Mouse (Mus musculus): ENCODE data around the gene AL732309.1. TPM values are rescaled to one million over a fixed set of nuclear protein-coding genes. Genes with fewer than 3 reads are reported as not detected.
A peak's percentile ranks its signal among the peaks of the same experiment; 100 is the strongest.

AL732309.1 gene
- total and polyA plus RNA-seq, 3 experiments, result 0.68 to 4.7 (median 1.8) TPM

DNA sequence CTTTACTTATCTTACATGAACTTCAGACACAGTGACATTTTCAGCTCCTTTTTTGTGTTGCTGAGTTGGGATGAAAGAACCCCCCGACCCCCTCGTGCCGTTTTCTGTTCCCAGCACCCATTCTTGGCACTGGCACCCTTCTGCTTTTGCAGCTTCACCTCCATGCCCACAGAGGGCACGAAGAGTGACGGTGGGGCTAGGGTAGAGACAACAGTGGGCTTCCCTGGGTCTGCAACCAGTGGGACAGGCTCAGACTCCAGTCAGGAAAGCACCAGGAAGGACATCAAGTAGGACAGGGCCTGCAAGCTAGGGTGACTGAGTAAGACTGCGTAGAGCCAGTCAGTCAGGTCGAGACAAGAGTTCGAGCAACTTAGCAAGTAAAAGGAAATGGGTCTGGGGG lies 6.4 kb downstream of the AL732309.1 start:
- no peak overlapping the region for H3K27ac ChIP-seq
- intact Hi-C loops (cut with DNase I), result no loop called here
- WGBS, result 58% methylated on average over 8 of the region's 8 CpGs

DNA sequence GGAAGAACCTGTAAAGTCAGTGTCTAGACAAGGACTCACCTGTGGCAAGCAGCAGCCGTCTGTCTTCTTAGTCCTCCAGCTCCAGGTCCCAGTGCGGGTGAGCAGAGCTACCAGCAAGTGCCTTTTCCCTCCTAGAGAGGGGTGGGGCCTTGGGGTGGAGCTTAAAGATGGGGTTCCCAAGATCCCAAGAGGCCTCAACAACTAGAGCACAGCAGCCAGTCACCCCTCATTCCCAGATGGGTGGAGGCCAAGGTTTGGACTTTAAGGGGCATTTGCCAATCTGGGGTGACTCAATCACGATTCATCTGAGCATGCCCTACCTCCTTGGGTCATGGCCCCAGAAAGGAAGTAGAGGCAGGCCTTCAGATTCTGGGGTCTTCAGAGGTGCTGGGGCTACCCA lies 6.9 kb downstream of the AL732309.1 start:
- no peaks in the 10 kb centered on the region for H3K36me3 ChIP-seq (ENCODE audit: control insufficient read depth, insufficient read depth, low read length)
- 77% methylated on average over 3 of the region's 3 CpGs for WGBS
- peaks cover 5% of the 10 kb centered on the region; the same call in 1 of the 2 replicates for H3K27me3 ChIP-seq (ENCODE audit: control insufficient read depth, insufficient read depth, low read length)
- TF ChIP-seq EP300 (IDR thresholded peaks at IDR 0.05; ENCODE audit: insufficient read depth, low read depth, low read length) (no peak), CTCF (IDR thresholded peaks at IDR 0.05) (no peak), POLR2A (IDR thresholded peaks at IDR 0.05; ENCODE audit: insufficient read depth, low read depth, low read length) (no peak)
- no peak overlapping the region for H3K27ac ChIP-seq
- peaks cover 2% of the 10 kb centered on the region; the same call in 1 of the 2 replicates for H3K4me1 ChIP-seq (ENCODE audit: control insufficient read depth, insufficient read depth, low read length)
- intact Hi-C loops (cut with DNase I), result no loop called here
- no peak overlapping the region for H3K4me3 ChIP-seq
- H3K9ac ChIP-seq (ENCODE audit: low read depth, low read length), result no peak overlapping the region
- no peaks in the 10 kb centered on the region for H3K79me2 ChIP-seq (replicated peaks; ENCODE audit: control insufficient read depth, insufficient read depth, low read length)
- DNase-seq, result peak in 1 of 2 experiments; percentile 12

More for the DNA sequence above, 6.4 kb downstream of the AL732309.1 start:
- H3K79me2 ChIP-seq (replicated peaks; ENCODE audit: control insufficient read depth, insufficient read depth, low read length), result no peaks in the 10 kb centered on the region
- H3K4me3 ChIP-seq, result no peak overlapping the region; the same call in 1 of the 2 replicates
- DNase-seq, result no peak
- TF ChIP-seq EP300 (IDR thresholded peaks at IDR 0.05; ENCODE audit: insufficient read depth, low read depth, low read length), result no peak
- TF ChIP-seq POLR2A (IDR thresholded peaks at IDR 0.05; ENCODE audit: insufficient read depth, low read depth, low read length), result no peak
- no peak for TF ChIP-seq CTCF (IDR thresholded peaks at IDR 0.05)
- H3K27me3 ChIP-seq (ENCODE audit: control insufficient read depth, insufficient read depth, low read length), result peaks cover 5% of the 10 kb centered on the region; the same call in 1 of the 2 replicates
- H3K4me1 ChIP-seq (ENCODE audit: control insufficient read depth, insufficient read depth, low read length), result peaks cover 2% of the 10 kb centered on the region; the same call in 1 of the 2 replicates
- H3K36me3 ChIP-seq (ENCODE audit: control insufficient read depth, insufficient read depth, low read length), result no peaks in the 10 kb centered on the region
- H3K9ac ChIP-seq (ENCODE audit: low read depth, low read length), result no peak overlapping the region

DNA sequence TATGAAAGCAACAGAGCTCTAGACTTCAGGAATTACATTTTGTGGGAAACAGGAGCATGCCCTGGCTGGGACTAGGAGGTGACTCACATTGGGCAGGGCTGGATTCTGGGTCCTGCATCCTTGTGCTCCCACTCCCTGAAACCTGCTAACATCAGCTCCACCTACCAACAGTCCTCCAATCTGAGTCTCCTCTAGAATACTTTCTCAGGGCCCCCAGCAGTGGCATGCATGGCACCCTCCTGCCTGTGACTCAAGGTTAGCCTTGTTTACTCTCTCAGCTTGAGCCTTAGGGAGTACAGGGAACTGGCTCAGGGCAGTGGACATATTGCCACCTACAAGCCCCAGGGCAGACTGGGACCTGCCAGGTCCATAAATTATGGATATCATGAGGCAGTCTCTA lies 8.6 kb downstream of the AL732309.1 start:
- Histone ChIP-seq H3K4me3 (no peak overlapping the region), H3K9ac (ENCODE audit: low read depth, low read length) (no peak overlapping the region), H3K27me3 (ENCODE audit: control insufficient read depth, insufficient read depth, low read length) (peaks cover 5% of the 10 kb centered on the region; the same call in 1 of the 2 replicates), H3K79me2 (replicated peaks; ENCODE audit: control insufficient read depth, insufficient read depth, low read length) (no peaks in the 10 kb centered on the region), H3K27ac (no peak overlapping the region), H3K36me3 (ENCODE audit: control insufficient read depth, insufficient read depth, low read length) (no peaks in the 10 kb centered on the region), H3K4me1 (ENCODE audit: control insufficient read depth, insufficient read depth, low read length) (peaks cover 2% of the 10 kb centered on the region; the same call in 1 of the 2 replicates)
- no peak for DNase-seq
- TF ChIP-seq POLR2A (IDR thresholded peaks at IDR 0.05; ENCODE audit: insufficient read depth, low read depth, low read length), result no peak
- TF ChIP-seq EP300 (IDR thresholded peaks at IDR 0.05; ENCODE audit: insufficient read depth, low read depth, low read length), result no peak
- TF ChIP-seq CTCF (IDR thresholded peaks at IDR 0.05), result no peak
- intact Hi-C loops (cut with DNase I), result no loop called here

- no peak for DNase-seq
- Histone ChIP-seq H3K4me3 (no peak overlapping the region), H3K79me2 (replicated peaks; ENCODE audit: control insufficient read depth, insufficient read depth, low read length) (no peaks in the 10 kb centered on the region), H3K27me3 (ENCODE audit: control insufficient read depth, insufficient read depth, low read length) (peaks cover 2% of the 10 kb centered on the region; the same call in 1 of the 2 replicates), H3K4me1 (ENCODE audit: control insufficient read depth, insufficient read depth, low read length) (peaks cover 2% of the 10 kb centered on the region; the same call in 1 of the 2 replicates), H3K36me3 (ENCODE audit: control insufficient read depth, insufficient read depth, low read length) (no peaks in the 10 kb centered on the region), H3K27ac (no peak overlapping the region), H3K9ac (ENCODE audit: low read depth, low read length) (no peak overlapping the region)
- WGBS, result 58% methylated on average over 4 of the region's 4 CpGs
- intact Hi-C loops (cut with DNase I), result no loop called here
- no peak for TF ChIP-seq CTCF (IDR thresholded peaks at IDR 0.05)
- TF ChIP-seq EP300 (IDR thresholded peaks at IDR 0.05; ENCODE audit: insufficient read depth, low read depth, low read length), result no peak
- no peak for TF ChIP-seq POLR2A (IDR thresholded peaks at IDR 0.05; ENCODE audit: insufficient read depth, low read depth, low read length)
Measured at GRCm38 (mm10) chr2:25237522-25237921, 9.1 kb downstream of the AL732309.1 start.

DNA sequence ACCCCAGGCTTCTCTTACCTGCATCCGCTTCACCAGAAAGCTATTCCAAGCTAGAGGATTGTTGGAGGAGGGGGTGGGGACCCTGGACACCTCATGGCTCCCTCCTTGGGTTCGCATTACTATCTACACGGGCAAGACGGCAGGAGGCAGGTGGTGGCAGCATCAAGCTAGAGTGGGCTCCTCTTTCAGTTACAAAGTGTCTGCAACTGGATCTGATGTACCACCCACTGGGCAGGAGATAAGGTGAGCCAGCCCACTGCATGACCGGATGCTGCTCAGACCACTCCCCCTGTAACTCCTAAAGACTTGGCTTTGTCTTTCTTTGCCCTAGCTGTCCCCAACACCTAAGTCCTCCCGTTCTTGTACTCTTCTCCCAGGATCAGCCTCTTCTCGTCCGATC lies 10.0 kb downstream of the AL732309.1 start, which contains the start of gene Rnf224:
Rnf224 (minus strand) TSS at position 174 of the 400 bp plus-strand sequence.
- DNase-seq, result no peak
- Histone ChIP-seq H3K27me3 (ENCODE audit: control insufficient read depth, insufficient read depth, low read length) (no peaks in the 10 kb centered on the region), H3K9ac (ENCODE audit: low read depth, low read length) (no peak within 1 kb of the TSS), H3K4me1 (ENCODE audit: control insufficient read depth, insufficient read depth, low read length) (peaks cover 2% of the 10 kb centered on the region; the same call in 1 of the 2 replicates), H3K36me3 (ENCODE audit: control insufficient read depth, insufficient read depth, low read length) (no peaks in the 10 kb centered on the region), H3K4me3 (no peak within 1 kb of the TSS), H3K27ac (no peak within 1 kb of the TSS), H3K79me2 (replicated peaks; ENCODE audit: control insufficient read depth, insufficient read depth, low read length) (no peaks in the 10 kb centered on the region)
- TF ChIP-seq CTCF (IDR thresholded peaks at IDR 0.05) (no peak), EP300 (IDR thresholded peaks at IDR 0.05; ENCODE audit: insufficient read depth, low read depth, low read length) (no peak), POLR2A (IDR thresholded peaks at IDR 0.05; ENCODE audit: insufficient read depth, low read depth, low read length) (no peak)
- WGBS, result 21% methylated on average over 8 of the region's 8 CpGs
- intact Hi-C loops (cut with DNase I), result no loop called here

GRCm38 (mm10) chr2:25234551-25235220 lies 12.0 kb downstream of the AL732309.1 start:
- no peak for TF ChIP-seq EP300 (IDR thresholded peaks at IDR 0.05; ENCODE audit: insufficient read depth, low read depth, low read length)
- no peak for TF ChIP-seq CTCF (IDR thresholded peaks at IDR 0.05)
- TF ChIP-seq POLR2A (IDR thresholded peaks at IDR 0.05; ENCODE audit: insufficient read depth, low read depth, low read length), result no peak
- no peak for DNase-seq
- Histone ChIP-seq H3K27me3 (ENCODE audit: control insufficient read depth, insufficient read depth, low read length) (no peaks in the 10 kb centered on the region), H3K79me2 (replicated peaks; ENCODE audit: control insufficient read depth, insufficient read depth, low read length) (no peaks in the 10 kb centered on the region), H3K4me1 (ENCODE audit: control insufficient read depth, insufficient read depth, low read length) (no peaks in the 10 kb centered on the region), H3K27ac (no peak overlapping the region), H3K9ac (ENCODE audit: low read depth, low read length) (no peak overlapping the region), H3K4me3 (no peak overlapping the region), H3K36me3 (ENCODE audit: control insufficient read depth, insufficient read depth, low read length) (no peaks in the 10 kb centered on the region)
- intact Hi-C loops (cut with DNase I), result no loop called here
- WGBS, result 54% methylated on average over 5 of the region's 5 CpGs

All from heart, adult 2 months (tissue).